Mouse (Mus musculus): ENCODE measurements around the gene Irak3.

The Irak3 gene

DNA sequence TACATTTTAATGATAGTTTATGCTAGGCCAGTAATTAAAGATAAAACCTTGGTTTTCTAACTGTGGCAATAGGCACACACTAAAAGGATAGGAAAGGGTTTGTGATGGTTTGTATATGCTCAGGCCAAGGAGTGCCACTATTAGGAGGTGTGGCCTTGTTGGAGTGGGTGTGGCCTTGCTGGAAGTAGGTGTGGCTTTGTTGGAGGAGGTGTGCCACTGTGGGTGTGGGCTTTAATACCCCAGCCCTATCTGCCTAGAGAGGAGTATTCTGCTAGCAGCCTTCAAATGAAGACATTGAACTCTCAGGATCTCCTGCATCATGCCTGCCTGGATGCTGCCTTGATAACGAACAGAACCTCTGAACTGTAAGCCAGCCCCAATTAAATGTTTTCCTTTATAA lies 101.1 kb downstream of the Irak3 start:
- in situ Hi-C loops (cut with MboI, MseI): loop anchor here (25.0 kb wide), 1 partner anchor 1239 kb away; the partner anchor contains the start of gene Dyrk2

DNA sequence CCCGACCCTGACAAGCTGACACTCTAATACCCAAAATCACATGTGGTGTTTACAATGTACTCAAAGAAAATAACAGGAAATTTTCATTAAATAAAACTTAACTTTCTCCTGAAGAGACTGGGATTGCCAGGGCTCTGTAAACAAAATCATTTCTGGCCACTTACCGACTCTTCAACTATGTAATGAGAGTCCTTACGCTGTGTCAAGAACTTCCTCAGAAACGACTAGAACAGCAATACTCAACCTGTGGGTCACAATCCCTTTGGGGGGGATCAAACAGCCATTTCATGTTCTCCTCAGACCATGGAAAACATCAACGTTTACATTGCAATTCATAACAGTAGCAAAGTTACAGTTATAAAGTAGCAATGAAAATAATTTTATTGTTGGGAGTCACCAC lies 104.4 kb downstream of the Irak3 start:
- in situ Hi-C loops (cut with MboI, MseI): loop anchor here (10.0 kb wide), 1 partner anchor 1737 kb away; no protein-coding TSS in a partner anchor

DNA sequence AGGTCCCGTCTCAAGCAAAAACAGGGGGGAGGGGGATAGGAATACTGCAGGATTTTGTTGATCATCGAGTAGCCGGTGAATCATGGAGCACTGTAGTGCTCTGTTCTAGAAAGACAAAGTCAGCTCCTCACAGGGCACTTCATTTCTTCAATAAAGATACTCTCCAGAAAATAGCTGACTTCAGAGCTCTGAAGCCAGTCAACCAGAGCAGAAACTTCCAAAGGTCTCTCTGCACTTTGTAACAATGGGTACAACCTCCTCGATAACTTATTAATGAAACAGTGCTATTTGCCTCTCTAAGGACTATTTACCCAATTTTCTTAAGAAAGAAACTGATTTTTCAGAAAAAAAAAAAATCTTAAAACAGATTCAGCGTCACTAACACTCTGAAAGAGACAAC lies 106.2 kb downstream of the Irak3 start:
- in situ Hi-C loops (cut with MboI, MseI): loop anchor here (10.0 kb wide), 1 partner anchor 1739 kb away; no protein-coding TSS in a partner anchor

DNA sequence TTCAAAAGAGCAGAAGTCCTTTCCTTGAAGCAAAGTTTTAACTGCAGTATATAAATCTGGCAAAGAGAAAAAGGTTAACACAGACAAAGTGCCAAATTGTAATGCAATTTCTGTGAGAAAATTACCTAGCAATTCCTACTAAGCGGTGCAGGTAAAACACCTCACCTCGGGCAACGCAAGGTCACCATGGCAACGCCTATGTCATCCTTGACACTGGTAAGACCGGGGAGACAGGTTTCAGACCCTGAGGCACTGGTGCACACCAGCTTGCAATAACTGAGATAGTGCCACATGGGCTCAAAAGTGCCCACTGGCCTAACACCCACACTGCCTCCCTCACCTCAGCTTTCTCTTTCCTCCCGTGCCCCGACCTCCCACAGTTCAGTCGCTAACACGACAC lies 106.8 kb downstream of the Irak3 start:
- in situ Hi-C loops (cut with MboI, MseI): loop anchor here (10.0 kb wide), 1 partner anchor 1740 kb away; no protein-coding TSS in a partner anchor

DNA sequence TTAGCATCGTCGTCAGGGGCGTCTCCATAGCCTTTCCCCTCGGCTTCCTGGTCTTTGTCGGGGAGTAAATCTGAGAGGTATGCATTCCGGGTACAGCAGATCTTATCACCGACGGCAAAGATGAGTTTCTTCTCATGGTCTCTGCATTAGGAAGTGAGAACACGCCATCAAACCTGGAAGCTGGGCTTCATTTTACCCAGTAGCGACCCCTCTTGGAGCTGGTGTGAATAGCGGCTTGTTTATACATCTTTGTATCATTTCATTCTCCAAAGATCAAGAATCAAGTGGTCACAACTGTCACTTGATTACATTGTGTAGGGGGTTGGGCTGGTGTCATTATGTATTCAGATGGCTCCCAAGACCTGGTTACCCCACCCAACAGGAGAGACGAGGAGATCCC lies 109.4 kb downstream of the Irak3 start:
- in situ Hi-C loops (cut with MboI, MseI): loop anchor here (10.0 kb wide), 1 partner anchor 1742 kb away; no protein-coding TSS in a partner anchor

Data from T-helper 1 cell (primary cell).